In the genomic region with DNA sequence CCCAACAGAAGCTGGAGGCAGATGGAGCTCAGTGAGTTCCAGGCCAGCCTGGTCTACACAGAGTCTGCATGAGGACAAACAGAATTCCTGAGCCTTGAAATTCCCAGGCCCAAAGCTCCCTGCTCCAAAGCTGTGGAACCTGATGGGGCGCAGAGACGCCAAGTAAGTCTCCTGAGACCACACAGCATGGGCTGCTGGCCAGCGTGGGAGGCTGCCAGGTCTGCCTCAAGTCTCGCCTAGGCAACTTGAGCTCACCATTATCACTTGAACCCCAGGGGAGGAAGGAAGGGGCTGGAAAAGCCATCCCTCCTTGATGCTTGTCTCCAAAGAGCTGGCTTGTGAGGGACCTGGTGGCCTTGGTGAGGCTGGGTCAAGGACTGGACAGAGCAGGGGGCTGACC, we compare ENCODE assay signal across 9 mouse cellular contexts. TPM values are rescaled to one million over a fixed set of nuclear protein-coding genes. Genes with fewer than 3 reads are reported as not detected.
DNase-seq lines count a peak whose midpoint lies in the region; ATAC-seq and TF ChIP-seq lines count a peak whose summit lies in the region.
"Had no signal": no experiment of that assay in that cellular context is flagged by ENCODE, and none has a peak within 500 bp of the region (broad histone marks: within the 10 kb centered on the region; RNA-seq: fewer than 3 reads in every experiment).

No protein-coding gene starts in this region.

- no peak overlapping the region for H3K4me3 ChIP-seq in bone marrow, adult 2 months (replicated peaks; ENCODE audit: control insufficient read depth, low read depth, low read length)
- H3K4me3 ChIP-seq in heart, embryonic 14.5 days (ENCODE audit: control insufficient read depth in 1 of 2, insufficient read depth in 1 of 2, low read depth in 1 of 2, low read length in 2 of 2) = peak overlapping the region; percentile 4 to 7; a peak in 2 of 4 replicates
- 0 out of 2 replicates have a peak overlapping the region, but pooled peaks have one; percentile 11 for H3K4me3 ChIP-seq in limb, embryonic 10.5 days
- H3K4me3 ChIP-seq: midbrain, embryonic 12.5 days had no signal

- peaks cover 26% of the 10 kb centered on the region for H3K36me3 ChIP-seq in heart, embryonic 14.5 days (ENCODE audit: control insufficient read depth, insufficient read depth, low read length)
- peaks cover 47% of the 10 kb centered on the region for H3K36me3 ChIP-seq in limb, embryonic 10.5 days

- 53% methylated on average over 4 of the region's 4 CpGs for WGBS in bone marrow, adult 2 months
- WGBS in heart, embryonic 14.5 days = 36% methylated on average over 4 of the region's 4 CpGs
- 70% methylated on average over 4 of the region's 4 CpGs for WGBS in limb, embryonic 10.5 days

- peak; percentile 39 for DNase-seq in kidney, adult 18-20 months
- DNase-seq in kidney, adult 8-10 months = no peak
- no peak for DNase-seq in limb, embryonic 10.5 days (ENCODE audit: low spot score)
- no peak for DNase-seq in urinary bladder, postnatal 4 days (ENCODE audit: low spot score in 2 of 2)
- no peak for DNase-seq in urinary bladder, postnatal 10 days (ENCODE audit: low spot score)

- no peak for TF ChIP-seq CTCF in bone marrow, adult 2 months (IDR thresholded peaks at IDR 0.05; ENCODE audit: control insufficient read depth, insufficient read depth, low read length)

- H3K27ac ChIP-seq in bone marrow, adult 2 months (ENCODE audit: control insufficient read depth, insufficient read depth, low read depth, low read length, poor library complexity) = peak overlapping the region; percentile 69
- H3K27ac ChIP-seq in heart, embryonic 14.5 days (replicated peaks in 1 of 2; ENCODE audit: control insufficient read depth in 1 of 2, insufficient read depth in 1 of 2, low read depth in 2 of 2, low read length in 2 of 2) = peak overlapping the region; percentile 93 to 96
- H3K27ac ChIP-seq in limb, embryonic 10.5 days = peak overlapping the region; percentile 64
- H3K27ac ChIP-seq: midbrain, embryonic 12.5 days had no signal

- TF ChIP-seq POLR2A in bone marrow, adult 2 months (IDR thresholded peaks at IDR 0.05; ENCODE audit: borderline replicate concordance, control insufficient read depth, low read depth, low read length) = no peak

- peaks cover 6% of the 10 kb centered on the region; the same call in 1 of the 2 replicates for H3K4me1 ChIP-seq in bone marrow, adult 2 months (ENCODE audit: control insufficient read depth, insufficient read depth, low read length)
- peaks cover 37 to 40% of the 10 kb centered on the region in 2 experiments for H3K4me1 ChIP-seq in heart, embryonic 14.5 days (ENCODE audit: control insufficient read depth in 2 of 2, insufficient read depth in 2 of 2, low read length in 2 of 2)
- peaks cover 58% of the 10 kb centered on the region for H3K4me1 ChIP-seq in limb, embryonic 10.5 days

- H3K9ac ChIP-seq in heart, embryonic 14.5 days (ENCODE audit: low read length) = peak overlapping the region; percentile 58; the same call in 1 of the 2 replicates
- H3K9ac ChIP-seq: midbrain, embryonic 12.5 days had no signal

- no peak for ATAC-seq in heart, embryonic 14.5 days (ENCODE audit: insufficient number of reproducible peaks, insufficient read depth, low FRiP score, low read depth)
- no peak for ATAC-seq in cerebellum, adult (ENCODE audit: insufficient number of reproducible peaks, low FRiP score, low TSS enrichment)

- H3K4me2 ChIP-seq in heart, embryonic 14.5 days (ENCODE audit: low read length) = peak overlapping the region; percentile 52
- H3K4me2 ChIP-seq: midbrain, embryonic 12.5 days had no signal

- no peaks in the 10 kb centered on the region for H3K9me3 ChIP-seq in heart, embryonic 14.5 days (ENCODE audit: control insufficient read depth, low read length)
- H3K9me3 ChIP-seq in limb, embryonic 10.5 days (replicated peaks) = no peaks in the 10 kb centered on the region
- H3K9me3 ChIP-seq: midbrain, embryonic 12.5 days had no signal

- H3K27me3 ChIP-seq in heart, embryonic 14.5 days (ENCODE audit: control insufficient read depth, insufficient read depth, low read length) = no peaks in the 10 kb centered on the region
- H3K27me3 ChIP-seq in limb, embryonic 10.5 days (ENCODE audit: low read depth, poor library complexity, severe bottlenecking) = peaks cover 23% of the 10 kb centered on the region

RNA-seq across cellular contexts. Expression of a gene that starts 1.5 kb away (rescaled TPM):
- 3.3 and 7.9 TPM in 2 replicates for polyA plus RNA-seq in bone marrow, adult 2 months (2011; ENCODE audit: insufficient read depth, insufficient read length, low replicate concordance, missing spikeins)
- 9.5 and 11.3 TPM in 2 replicates for polyA plus RNA-seq in heart, embryonic 14.5 days (2014; fragmentation: Nextera tagmentation; extraction: Ambion mirVana)
- polyA plus RNA-seq in limb, embryonic 10.5 days (2016; fragmentation: Nextera tagmentation; extraction: Ambion mirVana) = 3.2 and 3.6 TPM in 2 replicates

RNA-seq across cellular contexts. Expression of a gene that starts 9.1 kb away (rescaled TPM):
- 24.0 and 36.6 TPM in 2 replicates for polyA plus RNA-seq in bone marrow, adult 2 months (2011; ENCODE audit: insufficient read depth, insufficient read length, low replicate concordance, missing spikeins)
- polyA plus RNA-seq in heart, embryonic 14.5 days (2014; fragmentation: Nextera tagmentation; extraction: Ambion mirVana) = 16.6 and 16.9 TPM in 2 replicates
- polyA plus RNA-seq in limb, embryonic 10.5 days (2016; fragmentation: Nextera tagmentation; extraction: Ambion mirVana) = 62.5 and 67.7 TPM in 2 replicates

RNA-seq across cellular contexts. Expression of a gene that starts 13.1 kb away (rescaled TPM):
- polyA plus RNA-seq in bone marrow, adult 2 months (2011; ENCODE audit: insufficient read depth, insufficient read length, low replicate concordance, missing spikeins) = not detected in 2 replicates
- polyA plus RNA-seq in heart, embryonic 14.5 days (2014; fragmentation: Nextera tagmentation; extraction: Ambion mirVana) = 0.11 TPM in 1 of 2 replicates, not detected in the other
- 0.09 TPM in 1 of 2 replicates, not detected in the other for polyA plus RNA-seq in limb, embryonic 10.5 days (2016; fragmentation: Nextera tagmentation; extraction: Ambion mirVana)
- polyA plus RNA-seq: midbrain, embryonic 12.5 days had no signal

RNA-seq across cellular contexts. Expression of a gene that starts 20.3 kb away (rescaled TPM):
- 56.9 and 60.7 TPM in 2 replicates for polyA plus RNA-seq in bone marrow, adult 2 months (2011; ENCODE audit: insufficient read depth, insufficient read length, low replicate concordance, missing spikeins)
- 94.2 and 97.0 TPM in 2 replicates for polyA plus RNA-seq in heart, embryonic 14.5 days (2014; fragmentation: Nextera tagmentation; extraction: Ambion mirVana)
- polyA plus RNA-seq in limb, embryonic 10.5 days (2016; fragmentation: Nextera tagmentation; extraction: Ambion mirVana) = 99.6 and 114 TPM in 2 replicates

RNA-seq across cellular contexts. Expression of a gene that starts 27.3 kb away (rescaled TPM):
- polyA plus RNA-seq in bone marrow, adult 2 months (2011; ENCODE audit: insufficient read depth, insufficient read length, low replicate concordance, missing spikeins) = 11.0 and 14.3 TPM in 2 replicates
- 3.7 and 6.5 TPM in 2 replicates for polyA plus RNA-seq in heart, embryonic 14.5 days (2014; fragmentation: Nextera tagmentation; extraction: Ambion mirVana)
- 7.6 and 8.8 TPM in 2 replicates for polyA plus RNA-seq in limb, embryonic 10.5 days (2016; fragmentation: Nextera tagmentation; extraction: Ambion mirVana)
